29 mouse cellular contexts compared by ENCODE assay signal in the genomic region with DNA sequence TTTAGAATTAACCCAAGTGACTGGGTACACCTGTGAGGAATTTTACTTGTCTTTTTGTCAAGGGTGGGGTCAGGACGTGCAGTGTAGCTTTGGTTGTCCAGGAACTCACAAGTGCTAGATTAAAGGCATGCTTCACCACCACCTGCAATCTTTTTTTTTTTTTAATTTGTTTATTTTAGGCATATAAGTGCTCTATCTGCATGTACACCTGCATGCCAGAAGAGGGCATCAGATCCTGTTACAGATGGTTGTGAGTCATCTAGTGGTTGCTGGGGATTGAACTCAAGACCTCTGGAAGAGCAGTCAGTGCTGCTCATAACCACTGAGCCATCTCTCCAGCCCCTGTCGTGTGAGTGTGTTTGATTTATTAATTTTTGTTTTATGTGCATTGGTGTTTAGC. TPM values are rescaled to one million over a fixed set of nuclear protein-coding genes. Genes with fewer than 3 reads are reported as not detected.
DNase-seq lines count a peak whose midpoint lies in the region; ATAC-seq and TF ChIP-seq lines count a peak whose summit lies in the region.
"Had no signal": no experiment of that assay in that cellular context is flagged by ENCODE, and none has a peak within 500 bp of the region (broad histone marks: within the 10 kb centered on the region; RNA-seq: fewer than 3 reads in every experiment).

No protein-coding gene starts in this region.

- H3K4me3 ChIP-seq in heart, adult 2 months = no peak overlapping the region
- no peak overlapping the region for H3K4me3 ChIP-seq in midbrain, postnatal 0 days (ENCODE audit: low read depth, low read length)
- H3K4me3 ChIP-seq in midbrain, embryonic 14.5 days (replicated peaks; ENCODE audit: low read depth, low read length) = no peak overlapping the region
- H3K4me3 ChIP-seq in MEL (ENCODE audit: control insufficient read depth in 1 of 2, insufficient read depth in 1 of 2, low read depth in 2 of 2, low read length in 2 of 2) = no peak overlapping the region
- H3K4me3 ChIP-seq in stomach, postnatal 0 days (ENCODE audit: low read depth, low read length) = no peak overlapping the region
- no peak overlapping the region for H3K4me3 ChIP-seq in hindbrain, embryonic 14.5 days (replicated peaks; ENCODE audit: low read length)
- H3K4me3 ChIP-seq: erythroblast, embryonic 14.5 days; hindbrain, embryonic 12.5 days; limb, embryonic 10.5 days; limb, embryonic 15.5 days; lung, embryonic 15.5 days; midbrain, embryonic 12.5 days had no signal

- H3K9me3 ChIP-seq in midbrain, postnatal 0 days (ENCODE audit: low read length) = no peaks in the 10 kb centered on the region
- H3K9me3 ChIP-seq in midbrain, embryonic 14.5 days (ENCODE audit: control insufficient read depth, low read length) = no peaks in the 10 kb centered on the region
- H3K9me3 ChIP-seq in MEL (replicated peaks; ENCODE audit: insufficient read depth, low read length) = no peaks in the 10 kb centered on the region
- no peaks in the 10 kb centered on the region for H3K9me3 ChIP-seq in stomach, postnatal 0 days (ENCODE audit: control insufficient read depth, low read length)
- no peaks in the 10 kb centered on the region for H3K9me3 ChIP-seq in hindbrain, embryonic 14.5 days (ENCODE audit: control insufficient read depth, low read length)
- H3K9me3 ChIP-seq: hindbrain, embryonic 12.5 days; limb, embryonic 10.5 days; limb, embryonic 15.5 days; lung, embryonic 15.5 days; midbrain, embryonic 12.5 days had no signal

- H3K9ac ChIP-seq in heart, adult 2 months (ENCODE audit: low read depth, low read length) = no peak overlapping the region
- H3K9ac ChIP-seq in midbrain, postnatal 0 days (replicated peaks; ENCODE audit: low read length, poor library complexity, severe bottlenecking) = no peak overlapping the region
- H3K9ac ChIP-seq in midbrain, embryonic 14.5 days (replicated peaks; ENCODE audit: low read length) = no peak overlapping the region
- H3K9ac ChIP-seq in MEL (ENCODE audit: control insufficient read depth, low read depth, low read length, poor library complexity, severe bottlenecking) = no peak overlapping the region
- no peak overlapping the region for H3K9ac ChIP-seq in stomach, postnatal 0 days (ENCODE audit: low read length)
- H3K9ac ChIP-seq in hindbrain, embryonic 14.5 days = no peak overlapping the region
- H3K9ac ChIP-seq: forebrain, postnatal 0 days; hindbrain, embryonic 12.5 days; limb, embryonic 15.5 days; liver, embryonic 14.5 days; lung, embryonic 15.5 days; midbrain, embryonic 12.5 days had no signal

- intact Hi-C loops in heart, adult 2 months (cut with DNase I) = no loop called here

- peak; percentile 22 for TF ChIP-seq RAD21 in MEL (IDR thresholded peaks at IDR 0.05; ENCODE audit: low read depth, low read length)

- no peaks in the 10 kb centered on the region for H3K27me3 ChIP-seq in heart, adult 2 months (ENCODE audit: control insufficient read depth, insufficient read depth, low read length)
- H3K27me3 ChIP-seq in midbrain, postnatal 0 days (ENCODE audit: insufficient read depth, low read length) = no peaks in the 10 kb centered on the region
- no peaks in the 10 kb centered on the region for H3K27me3 ChIP-seq in midbrain, embryonic 14.5 days (ENCODE audit: control insufficient read depth, insufficient read depth, low read length)
- H3K27me3 ChIP-seq in MEL (ENCODE audit: control insufficient read depth in 1 of 2, insufficient read depth in 2 of 2, low read length in 2 of 2) = no peaks in the 10 kb centered on the region
- H3K27me3 ChIP-seq in stomach, postnatal 0 days (ENCODE audit: control insufficient read depth, insufficient read depth, low read length) = no peaks in the 10 kb centered on the region
- no peaks in the 10 kb centered on the region for H3K27me3 ChIP-seq in hindbrain, embryonic 14.5 days (ENCODE audit: control insufficient read depth, insufficient read depth, low read length)
- H3K27me3 ChIP-seq: hindbrain, embryonic 12.5 days; limb, embryonic 15.5 days; lung, embryonic 15.5 days; midbrain, embryonic 12.5 days had no signal

- H3K79me2 ChIP-seq in heart, adult 2 months (replicated peaks; ENCODE audit: control insufficient read depth, insufficient read depth, low read length) = no peaks in the 10 kb centered on the region
- H3K79me2 ChIP-seq in MEL (ENCODE audit: control insufficient read depth, insufficient read depth, low read length, poor library complexity) = no peaks in the 10 kb centered on the region

- DNase-seq in heart, adult 2 months = no peak
- DNase-seq in heart, adult 9 months (ENCODE audit: low spot score in 2 of 2) = no peak
- DNase-seq in midbrain, postnatal 0 days (ENCODE audit: low spot score) = no peak
- DNase-seq in midbrain, embryonic 14.5 days = no peak
- peak; percentile 49 for DNase-seq in MEL (ENCODE audit: low read depth, low spot score)
- no peak for DNase-seq in stomach, postnatal 0 days (ENCODE audit: low spot score)
- DNase-seq in adrenal gland, adult 2 months = no peak
- no peak for DNase-seq in hindbrain, embryonic 14.5 days (ENCODE audit: low spot score)
- DNase-seq: adrenal gland, postnatal 25 days; cerebellum, adult 18-20 months; cerebellum, postnatal 10 days; forebrain, postnatal 0 days; gastrocnemius, postnatal 10 days; heart, postnatal 36 days; kidney, adult 11 months; kidney, postnatal 25 days; layer of hippocampus, postnatal 36 days; lung, postnatal 36 days; thymus, postnatal 14 days had no signal

- 71% methylated on average over 2 of the region's 2 CpGs for WGBS in heart, adult 2 months
- 66% methylated on average over 2 of the region's 2 CpGs for WGBS in midbrain, postnatal 0 days
- 83% methylated on average over 2 of the region's 2 CpGs for WGBS in midbrain, embryonic 14.5 days
- 68% methylated on average over 2 of the region's 2 CpGs for WGBS in stomach, postnatal 0 days
- WGBS in hindbrain, embryonic 14.5 days = 69% methylated on average over 2 of the region's 2 CpGs

- TF ChIP-seq POLR2A in heart, adult 2 months (IDR thresholded peaks at IDR 0.05; ENCODE audit: insufficient read depth, low read depth, low read length) = no peak
- TF ChIP-seq POLR2A in MEL (IDR thresholded peaks at IDR 0.05; ENCODE audit: control insufficient read depth in 1 of 2, insufficient read depth in 1 of 2, low read depth in 1 of 2, low read length in 2 of 2, poor library complexity in 1 of 2) = no peak

- TF ChIP-seq CTCF in heart, adult 2 months (IDR thresholded peaks at IDR 0.05) = 0 out of 2 replicates have a peak, but pooled peaks have one; percentile 13
- peak; percentile 7; the same call in 1 of the 2 replicates for TF ChIP-seq CTCF in midbrain, postnatal 0 days (IDR thresholded peaks at IDR 0.05)
- peak in 2 of 3 experiments; percentile 18 to 48; a peak in 3 of 6 replicates for TF ChIP-seq CTCF in MEL (IDR thresholded peaks at IDR 0.05 in 2 of 3, conservative IDR thresholded peaks at IDR 0.05 in 1 of 3; ENCODE audit: control insufficient read depth in 1 of 3, insufficient read depth in 1 of 3, low read depth in 2 of 3, low read length in 3 of 3, poor library complexity in 1 of 3, severe bottlenecking in 1 of 3)
- TF ChIP-seq CTCF in stomach, postnatal 0 days (IDR thresholded peaks at IDR 0.05; ENCODE audit: low read depth) = 0 out of 2 replicates have a peak, but pooled peaks have one; percentile 15

- no peak overlapping the region for H3K4me2 ChIP-seq in midbrain, postnatal 0 days (ENCODE audit: low read depth, low read length, poor library complexity, severe bottlenecking)
- no peak overlapping the region for H3K4me2 ChIP-seq in midbrain, embryonic 14.5 days (ENCODE audit: low read length)
- no peak overlapping the region for H3K4me2 ChIP-seq in stomach, postnatal 0 days (replicated peaks; ENCODE audit: low read depth)
- no peak overlapping the region for H3K4me2 ChIP-seq in hindbrain, embryonic 14.5 days (replicated peaks)
- H3K4me2 ChIP-seq: heart, embryonic 11.5 days; hindbrain, embryonic 12.5 days; limb, embryonic 15.5 days; lung, embryonic 15.5 days; midbrain, embryonic 12.5 days had no signal

- ATAC-seq in midbrain, postnatal 0 days (ENCODE audit: low FRiP score) = no peak
- ATAC-seq in midbrain, embryonic 14.5 days (ENCODE audit: low FRiP score, low TSS enrichment) = no peak
- ATAC-seq in stomach, postnatal 0 days (ENCODE audit: low FRiP score, low TSS enrichment) = no peak
- ATAC-seq in hindbrain, embryonic 14.5 days (ENCODE audit: low FRiP score) = no peak
- ATAC-seq: CD4-positive, CD25-positive, alpha-beta regulatory T cell, adult 4 months; forebrain, postnatal 0 days; inflammation-experienced regulatory T-cells, adult 6 months had no signal

- no peak for TF ChIP-seq EP300 in heart, adult 2 months (IDR thresholded peaks at IDR 0.05; ENCODE audit: insufficient read depth, low read depth, low read length)
- no peak for TF ChIP-seq EP300 in MEL (IDR thresholded peaks at IDR 0.05; ENCODE audit: low read depth in 1 of 2, low read length in 2 of 2)
- no peak for TF ChIP-seq EP300 in stomach, postnatal 0 days (optimal IDR thresholded peaks at IDR 0.05)

- H3K36me3 ChIP-seq in heart, adult 2 months (ENCODE audit: control insufficient read depth, insufficient read depth, low read length) = no peaks in the 10 kb centered on the region
- H3K36me3 ChIP-seq in midbrain, postnatal 0 days (ENCODE audit: insufficient read depth, low read length) = no peaks in the 10 kb centered on the region
- H3K36me3 ChIP-seq in midbrain, embryonic 14.5 days (ENCODE audit: control insufficient read depth, insufficient read depth, low read length) = no peaks in the 10 kb centered on the region
- no peaks in the 10 kb centered on the region for H3K36me3 ChIP-seq in MEL (ENCODE audit: control insufficient read depth in 1 of 2, insufficient read depth in 2 of 2, low read length in 2 of 2)
- H3K36me3 ChIP-seq in stomach, postnatal 0 days (ENCODE audit: control insufficient read depth, insufficient read depth, low read length) = no peaks in the 10 kb centered on the region
- no peaks in the 10 kb centered on the region for H3K36me3 ChIP-seq in hindbrain, embryonic 14.5 days (replicated peaks; ENCODE audit: control insufficient read depth, insufficient read depth)
- H3K36me3 ChIP-seq: hindbrain, embryonic 12.5 days; limb, embryonic 10.5 days; limb, embryonic 15.5 days; lung, embryonic 15.5 days; midbrain, embryonic 12.5 days had no signal

- H3K27ac ChIP-seq in heart, adult 2 months = no peak overlapping the region
- H3K27ac ChIP-seq in midbrain, postnatal 0 days (ENCODE audit: low read depth, low read length) = no peak overlapping the region
- no peak overlapping the region for H3K27ac ChIP-seq in midbrain, embryonic 14.5 days (replicated peaks; ENCODE audit: low read depth, low read length)
- H3K27ac ChIP-seq in MEL (ENCODE audit: control insufficient read depth, low read depth, low read length) = no peak overlapping the region
- H3K27ac ChIP-seq in stomach, postnatal 0 days (replicated peaks) = no peak overlapping the region
- H3K27ac ChIP-seq in hindbrain, embryonic 14.5 days = no peak overlapping the region
- H3K27ac ChIP-seq: hindbrain, embryonic 12.5 days; limb, embryonic 10.5 days; limb, embryonic 15.5 days; liver, embryonic 14.5 days; lung, embryonic 15.5 days; midbrain, embryonic 12.5 days had no signal

- H3K4me1 ChIP-seq in heart, adult 2 months (ENCODE audit: control insufficient read depth, insufficient read depth, low read length) = no peaks in the 10 kb centered on the region
- H3K4me1 ChIP-seq in midbrain, postnatal 0 days (ENCODE audit: insufficient read depth, low read length) = no peaks in the 10 kb centered on the region
- no peaks in the 10 kb centered on the region for H3K4me1 ChIP-seq in midbrain, embryonic 14.5 days (ENCODE audit: control insufficient read depth, insufficient read depth, low read length)
- H3K4me1 ChIP-seq in MEL (ENCODE audit: control insufficient read depth in 1 of 2, insufficient read depth in 2 of 2, low read length in 2 of 2) = no peaks in the 10 kb centered on the region
- H3K4me1 ChIP-seq in stomach, postnatal 0 days (replicated peaks; ENCODE audit: control insufficient read depth, insufficient read depth) = no peaks in the 10 kb centered on the region
- H3K4me1 ChIP-seq in hindbrain, embryonic 14.5 days (replicated peaks; ENCODE audit: control insufficient read depth, insufficient read depth, low read length) = no peaks in the 10 kb centered on the region
- H3K4me1 ChIP-seq: hindbrain, embryonic 12.5 days; limb, embryonic 10.5 days; limb, embryonic 15.5 days; lung, embryonic 15.5 days; midbrain, embryonic 12.5 days had no signal

RNA-seq across cellular contexts. Expression of a gene that starts 20.8 kb away (rescaled TPM):
- 1 to 10 TPM; 8.1 to 8.3 TPM for total RNA-seq in heart, adult 2 months (2021)
- 17.9 and 23.3 TPM in 2 replicates for polyA plus RNA-seq in heart, adult 2 months (2012; rRNA removed)
- total RNA-seq in midbrain, postnatal 0 days (2014; rRNA removed) = 31.8 and 33.3 TPM in 2 replicates
- polyA plus RNA-seq in midbrain, postnatal 0 days (2015; fragmentation: Nextera tagmentation; extraction: Ambion mirVana) = 29.4 and 36.1 TPM in 2 replicates
- 31.4 and 33.7 TPM in 2 replicates for polyA plus RNA-seq in midbrain, embryonic 14.5 days (2014; fragmentation: Nextera tagmentation; extraction: Ambion mirVana)
- total RNA-seq in MEL (2012; rRNA removed) = 16.7 and 22.4 TPM in 2 replicates
- 10 to 100 TPM in 1 of 2 experiments, not detected in 1; 32.3 TPM for polyA plus RNA-seq in MEL (2012; ENCODE audit: insufficient read depth in 1 of 2, insufficient read length in 2 of 2, low read depth in 1 of 2, low replicate concordance in 2 of 2, missing spikeins in 1 of 2)
- 17.1 and 18.8 TPM in 2 replicates for polyA plus RNA-seq in stomach, postnatal 0 days (2015; fragmentation: Nextera tagmentation; extraction: Ambion mirVana)
- 10 to 100 TPM; 27.9 to 37.8 TPM for total RNA-seq in adrenal gland, adult 2 months (2021)
- polyA plus RNA-seq in adrenal gland, adult 2 months (2012; rRNA removed) = 43.3 and 46.3 TPM in 2 replicates
- 34.0 and 38.1 TPM in 2 replicates for polyA plus RNA-seq in hindbrain, embryonic 14.5 days (2014; fragmentation: Nextera tagmentation; extraction: Ambion mirVana)

RNA-seq across cellular contexts. Expression of a gene that starts 38.3 kb away (rescaled TPM):
- 10 to 100 TPM; 27.9 to 30.6 TPM for total RNA-seq in heart, adult 2 months (2021)
- polyA plus RNA-seq in heart, adult 2 months (2012; rRNA removed) = 9.3 and 13.7 TPM in 2 replicates
- 64.0 and 98.6 TPM in 2 replicates for total RNA-seq in midbrain, postnatal 0 days (2014; rRNA removed)
- 35.6 and 41.4 TPM in 2 replicates for polyA plus RNA-seq in midbrain, postnatal 0 days (2015; fragmentation: Nextera tagmentation; extraction: Ambion mirVana)
- 55.6 and 74.0 TPM in 2 replicates for polyA plus RNA-seq in midbrain, embryonic 14.5 days (2014; fragmentation: Nextera tagmentation; extraction: Ambion mirVana)
- total RNA-seq in MEL (2012; rRNA removed) = 14.9 and 16.1 TPM in 2 replicates
- polyA plus RNA-seq in MEL (2012; ENCODE audit: insufficient read depth in 1 of 2, insufficient read length in 2 of 2, low read depth in 1 of 2, low replicate concordance in 2 of 2, missing spikeins in 1 of 2) = 10 to 100 TPM in 1 of 2 experiments, not detected in 1; 23.9 TPM
- polyA plus RNA-seq in stomach, postnatal 0 days (2015; fragmentation: Nextera tagmentation; extraction: Ambion mirVana) = 11.6 and 12.4 TPM in 2 replicates
- 10 to 100 TPM; 40.6 to 52.5 TPM for total RNA-seq in adrenal gland, adult 2 months (2021)
- polyA plus RNA-seq in adrenal gland, adult 2 months (2012; rRNA removed) = 14.2 and 14.9 TPM in 2 replicates
- 56.9 and 57.9 TPM in 2 replicates for polyA plus RNA-seq in hindbrain, embryonic 14.5 days (2014; fragmentation: Nextera tagmentation; extraction: Ambion mirVana)

RNA-seq across cellular contexts. Expression of a gene that starts 42.5 kb away (rescaled TPM):
- total RNA-seq in heart, adult 2 months (2021) = 10 to 100 TPM; 52.2 to 56.5 TPM
- polyA plus RNA-seq in heart, adult 2 months (2012; rRNA removed) = 35.0 and 36.3 TPM in 2 replicates
- 9.9 and 15.0 TPM in 2 replicates for total RNA-seq in midbrain, postnatal 0 days (2014; rRNA removed)
- 0.58 and 0.74 TPM in 2 replicates for polyA plus RNA-seq in midbrain, postnatal 0 days (2015; fragmentation: Nextera tagmentation; extraction: Ambion mirVana)
- 1.1 and 1.3 TPM in 2 replicates for polyA plus RNA-seq in midbrain, embryonic 14.5 days (2014; fragmentation: Nextera tagmentation; extraction: Ambion mirVana)
- total RNA-seq in MEL (2012; rRNA removed) = 12.3 and 16.1 TPM in 2 replicates
- 10 to 100 TPM in 1 of 2 experiments, not detected in 1; 31.9 TPM for polyA plus RNA-seq in MEL (2012; ENCODE audit: insufficient read depth in 1 of 2, insufficient read length in 2 of 2, low read depth in 1 of 2, low replicate concordance in 2 of 2, missing spikeins in 1 of 2)
- polyA plus RNA-seq in stomach, postnatal 0 days (2015; fragmentation: Nextera tagmentation; extraction: Ambion mirVana) = 2.6 and 2.7 TPM in 2 replicates
- total RNA-seq in adrenal gland, adult 2 months (2021) = 100 to 1,000 TPM in 1 of 2 experiments, 10 to 100 TPM in 1; 92.7 to 111 TPM
- polyA plus RNA-seq in adrenal gland, adult 2 months (2012; rRNA removed) = 103 and 113 TPM in 2 replicates
- 1.4 and 1.8 TPM in 2 replicates for polyA plus RNA-seq in hindbrain, embryonic 14.5 days (2014; fragmentation: Nextera tagmentation; extraction: Ambion mirVana)
